12 mouse cellular contexts compared by ENCODE assay signal in the genomic region with DNA sequence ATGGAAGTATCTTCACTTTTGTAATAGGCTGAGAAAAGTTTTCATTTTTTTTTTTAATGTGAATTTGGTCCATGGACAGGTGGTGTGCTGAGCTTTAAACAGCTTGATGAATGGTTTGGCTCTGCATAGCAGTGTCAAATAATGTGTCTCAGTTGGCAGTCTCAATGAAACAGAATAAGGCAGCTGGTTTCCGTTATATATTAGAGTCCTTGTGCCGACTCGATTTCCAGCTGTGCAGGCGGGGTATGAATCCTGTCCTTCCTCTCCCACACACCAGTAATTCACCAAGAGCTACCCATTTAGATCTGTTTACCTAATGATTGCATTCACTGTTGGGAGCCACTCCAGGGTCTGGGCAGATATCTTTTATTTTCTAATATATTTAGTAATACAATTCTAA.
DNase-seq lines count a peak whose midpoint lies in the region; ATAC-seq lines count a peak whose summit lies in the region.
"Had no signal": no experiment of that assay in that cellular context is flagged by ENCODE, and none has a peak within 500 bp of the region (broad histone marks: within the 10 kb centered on the region; RNA-seq: fewer than 3 reads in every experiment).

No protein-coding gene starts in this region.

- no peaks in the 10 kb centered on the region for H3K36me3 ChIP-seq in limb, embryonic 12.5 days
- no peaks in the 10 kb centered on the region for H3K36me3 ChIP-seq in midbrain, embryonic 15.5 days (replicated peaks)

- no peak overlapping the region for H3K27ac ChIP-seq in limb, embryonic 12.5 days
- H3K27ac ChIP-seq in midbrain, embryonic 15.5 days, result no peak overlapping the region

- intact Hi-C loops in gastrocnemius, postnatal 36 days (cut with DNase I), result no loop called here

- peak; percentile 79; the same call in 1 of the 2 replicates for ATAC-seq in limb, embryonic 12.5 days (ENCODE audit: insufficient number of reproducible peaks, insufficient read depth, low FRiP score, low TSS enrichment, low read depth)
- ATAC-seq in midbrain, embryonic 15.5 days (replicated peaks), result no peak

- no peaks in the 10 kb centered on the region for H3K9me3 ChIP-seq in limb, embryonic 12.5 days
- H3K9me3 ChIP-seq in midbrain, embryonic 15.5 days, result no peaks in the 10 kb centered on the region

- 3% methylated on average over 4 of the region's 4 CpGs for WGBS in limb, embryonic 12.5 days
- 61% methylated on average over 4 of the region's 4 CpGs for WGBS in midbrain, embryonic 15.5 days

- no peak overlapping the region for H3K4me2 ChIP-seq in limb, embryonic 12.5 days
- no peak overlapping the region for H3K4me2 ChIP-seq in midbrain, embryonic 15.5 days

- H3K4me3 ChIP-seq in limb, embryonic 12.5 days (replicated peaks), result no peak overlapping the region
- no peak overlapping the region for H3K4me3 ChIP-seq in midbrain, embryonic 15.5 days

- no peak overlapping the region for H3K9ac ChIP-seq in limb, embryonic 12.5 days (replicated peaks)
- H3K9ac ChIP-seq in midbrain, embryonic 15.5 days, result no peak overlapping the region

- H3K27me3 ChIP-seq in limb, embryonic 12.5 days, result no peaks in the 10 kb centered on the region
- no peaks in the 10 kb centered on the region for H3K27me3 ChIP-seq in midbrain, embryonic 15.5 days (replicated peaks)

- H3K4me1 ChIP-seq in limb, embryonic 12.5 days (replicated peaks), result peaks cover 9% of the 10 kb centered on the region
- H3K4me1 ChIP-seq in midbrain, embryonic 15.5 days, result no peaks in the 10 kb centered on the region

- DNase-seq in layer of hippocampus, postnatal 10 days (ENCODE audit: low spot score in 2 of 2), result peak; percentile 9 to 20
- no peak for DNase-seq in layer of hippocampus, adult 18-20 months (ENCODE audit: low spot score in 2 of 2)
- peak; percentile 69 for DNase-seq in embryo, embryonic 11 days
- peak; percentile 70 for DNase-seq in forelimb bud, embryonic 11.5 days (ENCODE audit: low read depth, low spot score)
- DNase-seq in gastrocnemius, postnatal 36 days, result no peak
- DNase-seq: heart, adult 18-20 months; heart, postnatal 4 days; lung, postnatal 10 days; right cerebral cortex, postnatal 25 days; thymus, adult 2 months had no signal

Comparison
In these comparisons a context has a peak if more than half of its experiments do, and no peak if none do; other contexts are left out.
1. DNase-seq: peak in layer of hippocampus, postnatal 10 days (2 of 2), embryo, embryonic 11 days (single experiment) and forelimb bud, embryonic 11.5 days (single experiment); none in layer of hippocampus, adult 18-20 months (0 of 2) and gastrocnemius, postnatal 36 days (0 of 2).